Mouse (Mus musculus) lung, postnatal 14 days (tissue): ENCODE data around the gene Mdh1.
"Not testable (repeated sequence)": the region's sequence is repeated elsewhere in the genome, so short reads cannot be mapped to it uniquely, and the experiment has no call there.

Experiments used
- DNase-seq: peaks from one replicate; pipeline ENCODE4 v3.0.0; 2021

Mdh1 gene

DNA sequence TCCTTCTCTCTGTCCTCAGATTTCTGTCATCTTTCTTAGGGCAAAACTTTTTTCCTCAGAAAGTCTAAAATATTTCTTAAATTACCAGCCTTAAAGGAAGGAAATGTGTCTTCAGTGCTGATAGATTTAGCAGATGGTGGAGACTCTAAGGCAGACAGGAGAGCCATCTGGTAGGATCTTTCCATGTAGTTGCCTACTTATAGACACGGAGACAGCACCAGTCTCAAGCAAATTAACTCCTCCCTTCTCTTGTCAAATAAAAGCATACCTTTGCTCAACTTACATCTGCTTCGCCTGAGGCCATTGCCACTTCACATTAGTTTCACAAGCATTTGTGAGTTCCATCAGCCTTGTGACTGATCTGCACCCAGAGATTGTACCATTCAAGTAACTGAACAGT lies 27.1 kb downstream of the Mdh1 start:
- DNase-seq = no peak

DNA sequence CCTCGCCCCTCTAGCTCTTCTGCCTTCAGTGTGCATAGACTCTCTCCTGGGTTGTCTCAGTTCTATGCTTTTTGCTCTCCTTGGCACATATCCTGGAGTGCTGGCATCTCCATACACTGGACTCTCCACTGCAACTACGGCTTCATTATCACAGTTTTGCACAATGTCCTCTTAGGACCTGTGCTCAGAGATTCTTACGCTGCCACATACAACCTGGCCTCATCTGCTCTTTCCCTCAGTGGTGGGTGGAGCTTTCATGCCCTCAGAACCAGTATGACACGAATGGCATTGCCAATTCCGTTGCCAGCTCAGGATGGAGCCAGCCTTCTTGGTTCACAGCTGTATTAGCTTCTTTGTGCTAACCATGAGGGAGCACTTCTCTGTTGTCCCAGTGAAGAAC lies 29.4 kb downstream of the Mdh1 start:
- no peak for DNase-seq

DNA sequence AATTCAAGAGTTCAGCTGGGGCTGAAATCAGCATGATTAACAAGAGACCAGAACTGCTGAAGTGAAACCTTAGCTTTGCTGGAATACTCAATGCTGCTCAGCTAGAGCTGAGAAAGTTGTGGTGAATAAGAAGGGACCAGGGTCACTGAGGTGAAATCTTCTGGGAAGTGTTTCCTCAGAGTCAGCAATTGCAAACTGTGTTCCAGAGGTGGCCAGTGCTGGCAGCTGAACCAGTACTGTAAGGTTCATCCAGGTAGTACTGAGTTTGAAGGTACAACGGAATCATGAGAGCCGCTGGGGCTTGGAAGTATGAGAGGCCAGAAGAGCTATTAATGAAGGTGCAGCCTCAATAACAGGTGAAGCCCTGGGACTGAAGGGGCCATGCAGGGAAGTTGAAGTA lies 31.5 kb downstream of the Mdh1 start:
- DNase-seq = no peak

DNA sequence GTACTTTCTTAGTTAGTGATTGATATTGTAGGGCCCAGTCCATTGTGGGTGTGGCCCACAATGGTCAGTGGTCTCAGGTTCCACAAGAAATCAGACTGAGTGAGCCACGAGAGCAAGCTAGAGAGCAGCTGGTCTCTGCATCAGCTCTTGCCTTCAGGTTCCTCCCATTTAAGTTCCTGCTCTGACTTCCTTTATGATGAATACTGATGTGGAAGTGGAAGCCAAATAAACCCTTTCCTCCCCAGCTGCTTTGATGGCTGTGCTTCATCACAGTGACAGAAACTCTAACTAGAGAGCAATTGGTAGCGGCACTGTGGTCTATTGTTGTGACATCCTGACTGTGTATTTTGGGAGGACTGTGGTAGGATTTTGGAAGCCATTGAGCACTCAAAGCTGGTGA lies 32.1 kb downstream of the Mdh1 start:
- DNase-seq = no peak

DNA sequence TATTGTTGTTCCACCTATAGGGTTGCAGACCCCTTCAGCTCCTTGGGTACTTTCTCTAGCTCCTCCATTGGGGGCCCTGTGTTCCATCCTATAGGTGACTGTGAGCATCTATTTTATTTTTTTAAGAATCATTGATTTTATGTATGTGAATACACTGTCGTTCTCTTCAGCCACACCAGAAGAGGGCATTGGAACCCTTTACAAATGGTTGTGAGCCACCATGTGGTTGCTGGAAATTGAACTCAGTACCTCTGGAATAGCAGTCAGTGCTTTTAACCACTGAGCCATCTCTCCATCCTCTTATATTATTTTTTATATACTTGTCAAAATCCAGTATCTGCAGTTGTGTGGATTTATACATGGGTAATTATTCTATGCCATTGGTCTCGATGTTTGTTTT lies 41.3 kb downstream of the Mdh1 start:
- DNase-seq = not testable (repeated sequence)

DNA sequence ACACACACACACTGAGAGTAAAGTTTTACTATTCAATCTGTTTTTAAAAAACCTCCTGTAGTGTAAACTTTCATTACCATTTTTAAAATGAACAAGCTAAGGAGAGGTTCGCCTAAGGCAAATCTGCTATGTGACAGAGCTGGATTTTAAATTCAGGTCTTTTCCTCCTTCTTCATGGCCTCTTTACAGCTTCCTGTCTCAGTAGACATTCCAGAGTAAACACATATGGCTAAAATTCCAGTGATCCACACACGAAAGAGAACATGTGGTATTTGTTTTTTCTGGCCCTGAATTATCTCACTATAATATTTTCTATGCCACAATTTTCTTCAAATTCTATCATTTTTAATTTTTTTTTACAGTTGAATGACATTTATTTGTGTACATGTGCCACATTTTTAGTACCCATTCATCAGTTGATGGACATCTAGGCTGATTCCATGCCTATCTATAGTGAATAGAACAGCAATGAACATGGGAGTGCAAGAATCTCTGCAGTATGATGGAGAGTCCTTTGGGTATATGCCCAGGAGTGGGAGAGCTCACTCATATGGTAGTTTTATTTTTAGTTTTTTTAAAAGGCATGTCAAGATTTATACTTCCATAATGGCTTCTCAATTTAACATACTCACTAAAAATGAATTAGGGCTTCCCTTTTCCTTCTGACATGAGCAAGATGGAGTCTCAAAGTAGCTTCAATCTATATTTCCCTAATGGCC lies 43.3 kb downstream of the Mdh1 start:
- no peak for DNase-seq

DNA sequence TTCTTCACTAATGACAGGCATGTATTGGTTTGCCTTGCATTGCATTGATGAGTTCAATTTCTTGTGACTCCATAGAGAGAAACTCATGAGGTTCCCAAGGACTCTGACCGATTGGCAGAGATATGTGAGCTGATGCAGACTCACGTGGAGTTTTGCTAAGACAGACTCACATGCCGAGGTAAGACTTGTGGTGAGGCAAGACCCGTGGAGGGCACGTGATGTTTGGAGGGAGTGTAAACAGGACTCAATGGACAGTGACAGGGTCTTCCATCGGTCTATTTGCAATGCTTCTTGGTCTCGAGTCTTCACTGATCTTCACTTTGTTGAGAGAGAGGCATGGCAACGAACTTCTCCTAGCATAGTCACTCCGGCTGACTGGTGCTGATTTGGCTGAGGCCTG lies 54.4 kb downstream of the Mdh1 start:
- DNase-seq = no peak

DNA sequence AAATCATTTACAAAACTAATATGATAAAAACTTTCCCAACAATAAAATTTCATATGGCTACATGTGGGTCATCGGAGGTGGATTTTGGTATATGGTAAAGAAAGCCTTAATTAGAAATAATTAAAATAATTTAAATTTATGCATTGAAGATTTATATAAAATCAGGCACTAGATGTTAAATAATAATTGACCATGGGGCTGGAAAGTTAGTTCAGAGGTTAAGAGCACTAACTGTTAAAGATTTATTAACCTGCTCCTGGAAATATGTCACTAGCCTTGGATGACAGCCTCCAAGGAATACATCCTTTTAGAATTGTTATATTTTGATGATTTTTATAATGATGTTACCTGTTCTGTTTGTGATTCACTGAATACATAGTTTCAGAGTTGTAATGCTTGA lies 55.8 kb downstream of the Mdh1 start:
- not testable (repeated sequence) for DNase-seq

DNA sequence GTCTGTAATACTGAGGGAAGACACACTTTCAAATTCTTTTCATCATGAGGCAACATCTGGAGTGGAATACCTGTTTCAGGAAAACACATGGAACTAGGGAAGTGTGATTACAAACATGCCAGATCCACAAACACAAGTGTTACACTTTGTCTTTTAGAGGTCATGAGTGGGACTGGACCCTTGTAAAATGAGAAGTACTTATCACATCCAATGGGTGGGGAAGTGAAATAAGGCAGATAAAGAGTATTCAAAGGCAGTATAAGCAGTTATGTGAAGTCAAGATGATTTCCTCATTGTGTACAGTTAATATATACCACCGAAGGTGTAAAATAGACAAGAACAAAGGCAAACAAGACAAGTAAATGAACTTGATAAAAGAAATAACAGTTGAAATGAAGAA lies 61.6 kb downstream of the Mdh1 start:
- DNase-seq = not testable (repeated sequence)

DNA sequence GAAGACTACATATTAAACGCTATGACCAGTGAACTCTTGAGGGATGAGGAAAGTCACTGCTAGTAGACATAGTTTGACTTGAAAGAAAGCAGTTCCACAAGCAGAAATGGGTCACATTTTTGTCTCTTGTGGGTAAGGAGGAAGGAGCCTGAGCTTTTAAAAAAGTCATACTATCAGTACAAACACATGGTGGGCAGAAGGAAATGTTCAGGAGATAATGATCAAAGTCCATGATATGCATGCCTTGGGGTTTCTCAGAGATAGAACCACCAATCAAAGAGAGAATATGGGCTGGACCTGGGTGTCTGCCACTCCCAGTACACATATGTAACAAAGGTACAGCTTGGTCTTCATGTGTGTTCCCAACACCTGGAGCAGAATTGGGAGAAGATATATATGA lies 63.5 kb downstream of the Mdh1 start:
- DNase-seq = not testable (repeated sequence)

DNA sequence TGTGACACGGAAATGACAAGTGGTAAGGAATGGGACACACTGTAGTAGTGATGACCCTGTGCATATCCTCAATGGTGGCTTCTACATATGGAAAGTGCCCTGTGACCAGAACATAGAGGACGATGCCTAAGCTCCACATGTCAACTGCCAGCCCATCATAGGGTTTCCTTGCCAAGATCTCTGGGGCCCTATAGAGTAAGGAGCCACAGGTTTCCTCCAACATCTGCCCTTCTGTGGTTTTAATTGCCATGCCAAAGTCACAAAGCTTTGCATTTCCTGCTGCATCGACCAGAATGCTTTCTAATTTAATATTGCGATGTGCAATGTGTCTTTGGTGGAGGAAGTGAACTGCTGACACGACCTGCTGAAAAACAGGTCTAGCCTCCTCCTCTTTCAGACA lies 65.1 kb downstream of the Mdh1 start:
- not testable (repeated sequence) for DNase-seq
